ENCODE assay signal across 10 mouse cellular contexts in genomic region chr2:94054813-94055212, GRCm38 (mm10). TPM values are rescaled to one million over a fixed set of nuclear protein-coding genes. Genes with fewer than 3 reads are reported as not detected.
A peak's percentile ranks its signal among the peaks of the same experiment; 100 is the strongest.
DNase-seq lines count a peak whose midpoint lies in the region; ATAC-seq and TF ChIP-seq lines count a peak whose summit lies in the region.
"Had no signal": no experiment of that assay in that cellular context is flagged by ENCODE, and none has a peak within 500 bp of the region (broad histone marks: within the 10 kb centered on the region; RNA-seq: fewer than 3 reads in every experiment).

No protein-coding gene starts in this region.

- no peak overlapping the region for H3K9ac ChIP-seq in limb, embryonic 14.5 days (ENCODE audit: low read depth, low read length, severe bottlenecking)
- H3K9ac ChIP-seq: heart, embryonic 13.5 days had no signal

- no peaks in the 10 kb centered on the region for H3K27me3 ChIP-seq in limb, embryonic 14.5 days (ENCODE audit: control insufficient read depth, insufficient read depth, low read length)
- no peaks in the 10 kb centered on the region for H3K27me3 ChIP-seq in limb, embryonic 10.5 days (ENCODE audit: low read depth, poor library complexity, severe bottlenecking)
- H3K27me3 ChIP-seq: heart, embryonic 13.5 days; megakaryocyte, embryonic 14.5 days had no signal

- no peak for ATAC-seq in limb, embryonic 14.5 days (ENCODE audit: low FRiP score, low read depth)
- ATAC-seq in megakaryocyte progenitor cell, adult 5-6 weeks (replicated peaks; ENCODE audit: poor library complexity), result peak; percentile 94

- no peak for TF ChIP-seq POLR2A in limb, embryonic 14.5 days (IDR thresholded peaks at IDR 0.05; ENCODE audit: borderline replicate concordance, extremely low read depth, insufficient read depth, insufficient read length)

- peak; percentile 50 for DNase-seq in adrenal gland, adult 2 months
- no peak for DNase-seq in adrenal gland, postnatal 25 days
- peak; percentile 66 for DNase-seq in limb, embryonic 14.5 days (ENCODE audit: low spot score)
- no peak for DNase-seq in limb, embryonic 10.5 days (ENCODE audit: low spot score)
- peak; percentile 56 to 68 for DNase-seq in cerebellum, adult 18-20 months
- DNase-seq in heart, postnatal 4 days, result peak; percentile 48
- no peak for DNase-seq in urinary bladder, postnatal 36 days (ENCODE audit: low spot score in 2 of 2)

- H3K9me3 ChIP-seq in limb, embryonic 14.5 days (ENCODE audit: control insufficient read depth, low read length), result no peaks in the 10 kb centered on the region
- H3K9me3 ChIP-seq in limb, embryonic 10.5 days (replicated peaks), result no peaks in the 10 kb centered on the region
- H3K9me3 ChIP-seq: heart, embryonic 13.5 days; megakaryocyte, embryonic 14.5 days had no signal

- H3K27ac ChIP-seq in limb, embryonic 14.5 days (replicated peaks; ENCODE audit: low read depth, low read length), result no peak overlapping the region
- H3K27ac ChIP-seq in limb, embryonic 10.5 days, result no peak overlapping the region
- H3K27ac ChIP-seq: heart, embryonic 13.5 days had no signal

- no peak overlapping the region for H3K4me2 ChIP-seq in limb, embryonic 14.5 days (replicated peaks; ENCODE audit: low read depth, low read length, severe bottlenecking)
- H3K4me2 ChIP-seq: heart, embryonic 13.5 days had no signal

- no peak overlapping the region for H3K4me3 ChIP-seq in limb, embryonic 14.5 days (replicated peaks; ENCODE audit: low read length)
- H3K4me3 ChIP-seq in limb, embryonic 10.5 days, result no peak overlapping the region
- H3K4me3 ChIP-seq: heart, embryonic 13.5 days; megakaryocyte, embryonic 14.5 days had no signal

- no peaks in the 10 kb centered on the region for H3K36me3 ChIP-seq in limb, embryonic 14.5 days (ENCODE audit: control insufficient read depth, insufficient read depth, low read length)
- peaks cover 17% of the 10 kb centered on the region for H3K36me3 ChIP-seq in limb, embryonic 10.5 days
- H3K36me3 ChIP-seq: heart, embryonic 13.5 days had no signal

- H3K4me1 ChIP-seq in limb, embryonic 14.5 days (ENCODE audit: control insufficient read depth, insufficient read depth, low read length), result no peaks in the 10 kb centered on the region
- H3K4me1 ChIP-seq in limb, embryonic 10.5 days, result no peaks in the 10 kb centered on the region

RNA-seq across cellular contexts. Expression of gene Alkbh3, which starts 44.2 kb away (rescaled TPM):
- total RNA-seq in adrenal gland, adult 2 months (2021), result 10 to 100 TPM; 51.6 to 53.7 TPM
- 35.9 and 45.8 TPM in 2 replicates for polyA plus RNA-seq in adrenal gland, adult 2 months (2012; rRNA removed)
- total RNA-seq in adrenal gland, postnatal 25 days (2021), result 48.2 and 56.0 TPM in 2 replicates
- polyA plus RNA-seq in limb, embryonic 14.5 days (2012; rRNA removed), result 76.3 and 79.0 TPM in 2 replicates
- 76.2 and 79.8 TPM in 2 replicates for polyA plus RNA-seq in limb, embryonic 14.5 days (2014; fragmentation: Nextera tagmentation; extraction: Ambion mirVana)
- 48.8 and 56.2 TPM in 2 replicates for polyA plus RNA-seq in limb, embryonic 10.5 days (2016; fragmentation: Nextera tagmentation; extraction: Ambion mirVana)
- 10 to 100 TPM; 72.4 to 82.2 TPM for total RNA-seq in heart, postnatal 4 days (2021)
- total RNA-seq in megakaryocyte progenitor cell, adult 5-6 weeks (2015), result 58.3 and 101 TPM in 2 replicates
- total RNA-seq in megakaryocyte progenitor cell, adult 5-6 weeks (2017), result 25.2 and 35.2 TPM in 2 replicates

RNA-seq across cellular contexts. Expression of gene Gm27027, which starts 58.7 kb away (rescaled TPM):
- not detected for total RNA-seq in adrenal gland, adult 2 months (2021)
- polyA plus RNA-seq in adrenal gland, adult 2 months (2012; rRNA removed), result not detected in 2 replicates
- not detected in 2 replicates for total RNA-seq in adrenal gland, postnatal 25 days (2021)
- not detected in 2 replicates for polyA plus RNA-seq in limb, embryonic 14.5 days (2012; rRNA removed)
- polyA plus RNA-seq in limb, embryonic 14.5 days (2014; fragmentation: Nextera tagmentation; extraction: Ambion mirVana), result 0.43 TPM in 1 of 2 replicates, not detected in the other
- polyA plus RNA-seq in limb, embryonic 10.5 days (2016; fragmentation: Nextera tagmentation; extraction: Ambion mirVana), result not detected in 2 replicates
- 1 to 10 TPM in 1 of 2 experiments, not detected in 1; 1.8 TPM for total RNA-seq in heart, postnatal 4 days (2021)
- not detected in 2 replicates for total RNA-seq in megakaryocyte progenitor cell, adult 5-6 weeks (2015)
- not detected in 2 replicates for total RNA-seq in megakaryocyte progenitor cell, adult 5-6 weeks (2017)
- polyA plus RNA-seq: heart, embryonic 13.5 days had no signal

Comparison
In these comparisons a context has a peak if more than half of its experiments do, and no peak if none do; other contexts are left out.
1. DNase-seq: peak in adrenal gland, adult 2 months (single experiment), limb, embryonic 14.5 days (single experiment), cerebellum, adult 18-20 months (2 of 2) and heart, postnatal 4 days (single experiment); none in adrenal gland, postnatal 25 days (single experiment), limb, embryonic 10.5 days (single experiment) and urinary bladder, postnatal 36 days (0 of 2).